In genomic region chr10:36506033-36506726, GRCm38 (mm10) we compare ENCODE assay signal across 7 mouse cellular contexts. TPM values are rescaled to one million over a fixed set of nuclear protein-coding genes. Genes with fewer than 3 reads are reported as not detected.
A peak's percentile ranks its signal among the peaks of the same experiment; 100 is the strongest.
DNase-seq lines count a peak whose midpoint lies in the region; ATAC-seq and TF ChIP-seq lines count a peak whose summit lies in the region.

No protein-coding gene starts in this region.

- no peaks in the 10 kb centered on the region for H3K9me3 ChIP-seq in lung, postnatal 0 days (ENCODE audit: low read length)
- H3K9me3 ChIP-seq in hindbrain, embryonic 14.5 days (ENCODE audit: control insufficient read depth, low read length): no peaks in the 10 kb centered on the region
- H3K9me3 ChIP-seq in midbrain, embryonic 13.5 days: no peaks in the 10 kb centered on the region

- H3K27ac ChIP-seq in lung, postnatal 0 days (ENCODE audit: low read length): no peak overlapping the region
- peak overlapping the region; percentile 87 for H3K27ac ChIP-seq in hindbrain, embryonic 14.5 days
- peak overlapping the region; percentile 74 for H3K27ac ChIP-seq in midbrain, embryonic 13.5 days

- no peak overlapping the region for H3K9ac ChIP-seq in lung, postnatal 0 days (replicated peaks; ENCODE audit: low read depth)
- H3K9ac ChIP-seq in hindbrain, embryonic 14.5 days: peak overlapping the region; percentile 82
- H3K9ac ChIP-seq in midbrain, embryonic 13.5 days (replicated peaks): peak overlapping the region; percentile 80

- no peak; the same call in 1 of the 2 replicates for TF ChIP-seq CTCF in lung, postnatal 0 days (IDR thresholded peaks at IDR 0.05)

- H3K4me2 ChIP-seq in lung, postnatal 0 days (replicated peaks; ENCODE audit: low read depth, low read length): peak overlapping the region; percentile 65
- H3K4me2 ChIP-seq in hindbrain, embryonic 14.5 days (replicated peaks): peak overlapping the region; percentile 63
- H3K4me2 ChIP-seq in midbrain, embryonic 13.5 days (replicated peaks): peak overlapping the region; percentile 97

- peaks cover 15% of the 10 kb centered on the region; the same call in 1 of the 2 replicates for H3K27me3 ChIP-seq in lung, postnatal 0 days (replicated peaks; ENCODE audit: insufficient read depth, low read length)
- no peaks in the 10 kb centered on the region for H3K27me3 ChIP-seq in hindbrain, embryonic 14.5 days (ENCODE audit: control insufficient read depth, insufficient read depth, low read length)
- H3K27me3 ChIP-seq in midbrain, embryonic 13.5 days: peaks cover 20% of the 10 kb centered on the region

- no peaks in the 10 kb centered on the region for H3K36me3 ChIP-seq in lung, postnatal 0 days (ENCODE audit: insufficient read depth, low read length)
- no peaks in the 10 kb centered on the region for H3K36me3 ChIP-seq in hindbrain, embryonic 14.5 days (replicated peaks; ENCODE audit: control insufficient read depth, insufficient read depth)
- no peaks in the 10 kb centered on the region for H3K36me3 ChIP-seq in midbrain, embryonic 13.5 days

- no peaks in the 10 kb centered on the region; the same call in 1 of the 2 replicates for H3K4me1 ChIP-seq in lung, postnatal 0 days (ENCODE audit: insufficient read depth, low read depth, low read length)
- H3K4me1 ChIP-seq in hindbrain, embryonic 14.5 days (replicated peaks; ENCODE audit: control insufficient read depth, insufficient read depth, low read length): peaks cover 6% of the 10 kb centered on the region
- H3K4me1 ChIP-seq in midbrain, embryonic 13.5 days (replicated peaks): peaks cover 16% of the 10 kb centered on the region

- WGBS in lung, postnatal 0 days: 10% methylated on average over 12 of the region's 13 CpGs
- WGBS in hindbrain, embryonic 14.5 days: 9% methylated on average over 13 of the region's 13 CpGs
- WGBS in midbrain, embryonic 13.5 days: 9% methylated on average over 13 of the region's 13 CpGs

- H3K4me3 ChIP-seq in lung, postnatal 0 days (ENCODE audit: low read depth, low read length): peak overlapping the region; percentile 43; the same call in 1 of the 2 replicates
- H3K4me3 ChIP-seq in hindbrain, embryonic 14.5 days (replicated peaks; ENCODE audit: low read length): peak overlapping the region; percentile 76
- peak overlapping the region; percentile 81 for H3K4me3 ChIP-seq in midbrain, embryonic 13.5 days (replicated peaks)

- ATAC-seq in lung, postnatal 0 days: peak; percentile 26; the same call in 1 of the 2 replicates
- ATAC-seq in hindbrain, embryonic 14.5 days (ENCODE audit: low FRiP score): peak; percentile 42
- ATAC-seq in midbrain, embryonic 13.5 days: peak; percentile 84
- ATAC-seq in megakaryocyte-erythroid progenitor cell, adult 5-6 weeks (replicated peaks; ENCODE audit: low FRiP score, low TSS enrichment, poor library complexity, severe bottlenecking): no peak; the same call in 1 of the 2 replicates

- peak; percentile 12 for DNase-seq in lung, postnatal 0 days (ENCODE audit: low spot score)
- DNase-seq in lung, postnatal 10 days: no peak
- peak; percentile 13 for DNase-seq in embryo, embryonic 9.5 days (ENCODE audit: extremely low spot score)
- peak; percentile 36 for DNase-seq in hindbrain, embryonic 14.5 days (ENCODE audit: low spot score)
- no peak for DNase-seq in urinary bladder, postnatal 4 days (ENCODE audit: low spot score in 2 of 2)

- no peak for TF ChIP-seq EP300 in lung, postnatal 0 days (IDR thresholded peaks at IDR 0.05)

RNA-seq across cellular contexts. Expression of gene Hs3st5, which starts 0.4 kb away (rescaled TPM):
- 0.05 TPM in 1 of 2 replicates, not detected in the other for polyA plus RNA-seq in lung, postnatal 0 days (2015; fragmentation: Nextera tagmentation; extraction: Ambion mirVana)
- polyA plus RNA-seq in hindbrain, embryonic 14.5 days (2014; fragmentation: Nextera tagmentation; extraction: Ambion mirVana): 36.0 and 38.3 TPM in 2 replicates
- 15.3 and 17.5 TPM in 2 replicates for polyA plus RNA-seq in midbrain, embryonic 13.5 days (2015; fragmentation: Nextera tagmentation; extraction: Ambion mirVana)
- total RNA-seq in megakaryocyte-erythroid progenitor cell, adult 5-6 weeks (2014; fragmentation: Nextera tagmentation): not detected in 2 replicates
- total RNA-seq in megakaryocyte-erythroid progenitor cell, adult 5-6 weeks (2017): not detected in 2 replicates

Comparison
In these comparisons a context has a peak if more than half of its experiments do, and no peak if none do; other contexts are left out.
1. DNase-seq: peak in lung, postnatal 0 days (single experiment), embryo, embryonic 9.5 days (single experiment) and hindbrain, embryonic 14.5 days (single experiment); none in lung, postnatal 10 days (single experiment) and urinary bladder, postnatal 4 days (0 of 2).
2. RNA of gene Hs3st5, which starts 0.4 kb away (polyA plus RNA-seq): 36.0 to 38.3 TPM in hindbrain, embryonic 14.5 days and 15.3 to 17.5 TPM in midbrain, embryonic 13.5 days; 0.05 TPM in lung, postnatal 0 days; every median in the first group is over 10 times any median in the second.
3. Peak in every context shown above with its lines, with median percentiles within 50 percentile points of each other: H3K4me2 ChIP-seq and H3K4me3 ChIP-seq.